Mouse (Mus musculus): ENCODE results near the gene She.

DNA sequence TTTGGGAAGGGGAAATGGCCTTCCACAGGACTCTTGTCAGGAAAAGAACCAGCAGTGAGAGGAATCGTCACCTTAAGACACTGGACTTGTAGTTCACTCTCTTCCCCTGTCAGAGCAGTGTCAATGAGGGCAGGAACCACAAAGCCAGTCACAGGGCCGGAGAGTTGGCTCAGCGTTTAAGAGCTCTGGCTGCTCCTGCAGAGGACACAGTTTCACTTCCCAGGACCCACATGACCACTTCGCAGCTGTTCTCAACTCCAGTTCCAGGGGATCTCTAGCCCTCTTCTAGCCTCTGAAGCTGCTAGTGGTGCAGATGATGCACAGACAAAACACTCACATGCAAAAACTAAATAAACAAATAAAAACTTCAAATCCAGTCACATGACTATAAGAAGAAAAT lies 34.8 kb upstream of the She start:
- TF ChIP-seq POLR2A (IDR thresholded peaks at IDR 0.05; ENCODE audit: insufficient read depth, low read length), result no peak
- TF ChIP-seq EP300 (IDR thresholded peaks at IDR 0.05; ENCODE audit: insufficient read depth, low read depth, low read length), result no peak
- TF ChIP-seq CTCF (IDR thresholded peaks at IDR 0.05; ENCODE audit: low read depth, low read length), result no peak
